Mouse (Mus musculus) liver, embryonic 15.5 days (tissue): Measurements from ENCODE around the gene Ucma. TPM values are rescaled to one million over a fixed set of nuclear protein-coding genes. Genes with fewer than 3 reads are reported as not detected.
"Not testable (repeated sequence)": the region's sequence is repeated elsewhere in the genome, so short reads cannot be mapped to it uniquely, and the experiment has no call there.

Experiments used
- ATAC-seq: fragments of 200-750 bp; cut with Nextera tagmentation; 2 replicates; pipeline ENCODE4 v1.8.0; 2017; ENCODE audit warnings: moderate number of reproducible peaks, mild to moderate bottlenecking, moderate library complexity; ENCODE audit not compliant: insufficient read depth
- H3K27ac ChIP-seq: fragments of 300-500 bp; sonication (generic); replicated peaks from 2 replicates; pipeline ENCODE4 v1.5.1; 2015; ENCODE audit warnings: mild to moderate bottlenecking, inconsistent platforms
- H3K27me3 ChIP-seq: fragments of 300-500 bp; sonication (generic); 2 replicates; pipeline ENCODE4 v1.6.1; 2015; ENCODE audit warnings: mild to moderate bottlenecking, inconsistent platforms
- H3K36me3 ChIP-seq: fragments of 300-500 bp; sonication (generic); replicated peaks from 2 replicates; pipeline ENCODE4 v1.6.1; 2015; ENCODE audit warnings: moderate library complexity, mild to moderate bottlenecking, inconsistent platforms
- H3K4me1 ChIP-seq: fragments of 300-500 bp; sonication (generic); replicated peaks from 2 replicates; pipeline ENCODE4 v1.6.1; 2015; ENCODE audit warnings: inconsistent platforms
- H3K4me2 ChIP-seq: fragments of 300-500 bp; sonication (generic); 2 replicates; pipeline ENCODE4 v1.6.1; 2015; ENCODE audit warnings: moderate library complexity, mild to moderate bottlenecking, inconsistent platforms
- H3K4me3 ChIP-seq: fragments of 300-500 bp; sonication (generic); replicated peaks from 2 replicates; pipeline ENCODE4 v1.5.1; 2015; ENCODE audit warnings: mild to moderate bottlenecking, inconsistent platforms
- H3K9ac ChIP-seq: fragments of 300-500 bp; sonication (generic); 2 replicates; pipeline ENCODE4 v1.6.1; 2015; ENCODE audit warnings: moderate library complexity, mild to moderate bottlenecking, inconsistent platforms
- H3K9me3 ChIP-seq: fragments of 300-500 bp; sonication (generic); replicated peaks from 2 replicates; pipeline ENCODE4 v1.6.1; 2016; ENCODE audit warnings: inconsistent platforms
- WGBS: fragments of 180-500 bp; shearing (Covaris S2); methylation state at CpG from one replicate; pipeline ENCODE4 v1.1.7; 2015; ENCODE audit warnings: mixed read lengths; ENCODE audit not compliant: insufficient replicate concordance; 5-methylcytosine and 5-hydroxymethylcytosine counted together
- polyA plus RNA-seq: library from polyadenylated mRNA; unstranded; fragments of >200 nt; fragmentation: Nextera tagmentation; extraction: Ambion mirVana; gene quantifications from 2 replicates; pipeline ENCODE4 v1.2.1, GENCODE M21; 2015

Ucma gene
- polyA plus RNA-seq = 0.30 TPM in 1 of 2 replicates, not detected in the other

DNA sequence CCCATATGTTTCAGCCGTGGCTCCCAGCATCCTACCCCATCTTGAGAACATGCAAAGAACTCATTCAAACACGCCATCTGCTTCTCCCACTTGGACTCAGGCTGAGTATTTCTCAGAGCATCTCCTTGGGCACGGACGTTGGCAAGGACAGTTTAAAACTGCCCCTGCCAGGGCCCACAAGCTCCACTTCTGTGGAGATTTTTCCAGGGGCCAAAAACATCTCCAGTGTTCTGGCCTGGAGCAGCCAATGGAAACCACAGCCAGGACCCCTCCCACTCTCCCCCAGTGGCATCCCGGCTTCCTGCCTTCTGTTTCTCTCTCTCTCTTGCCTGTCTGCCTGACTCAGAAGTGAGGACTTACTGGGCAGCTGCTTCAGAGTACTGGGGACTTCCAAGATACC, at the start of gene Ucma:
Gene Ucma, plus strand, starts transcription at position 316 of the 400 bp plus-strand sequence.
- no peak for ATAC-seq
- Histone ChIP-seq H3K4me3 (no peak within 1 kb of the TSS), H3K9me3 (no peaks in the 10 kb centered on the region), H3K4me2 (no peak within 1 kb of the TSS), H3K4me1 (no peaks in the 10 kb centered on the region), H3K9ac (no peak within 1 kb of the TSS), H3K27me3 (no peaks in the 10 kb centered on the region), H3K36me3 (no peaks in the 10 kb centered on the region), H3K27ac (no peak within 1 kb of the TSS)
- WGBS = 53% methylated on average over 5 of the region's 5 CpGs

DNA sequence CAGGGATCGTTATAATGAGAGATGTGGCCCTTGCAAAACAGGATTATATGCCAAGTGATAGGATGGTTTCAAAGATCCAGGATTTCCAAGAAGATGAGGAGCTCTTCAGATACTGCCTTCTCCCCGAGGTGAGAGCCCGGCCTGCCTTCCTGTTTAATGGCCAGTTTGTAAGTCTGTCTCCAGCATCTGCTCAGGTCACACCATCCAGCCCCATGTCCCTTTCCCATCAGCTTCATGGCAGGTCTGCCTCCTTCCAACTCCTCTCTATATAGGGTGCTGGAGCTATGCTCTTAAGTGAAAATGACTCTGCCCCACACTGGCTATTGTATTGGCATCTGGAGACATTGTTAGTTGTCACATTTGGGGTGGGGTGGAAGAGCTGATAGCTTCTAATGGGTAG, 48.5 kb upstream of the Ucma start:
- Histone ChIP-seq H3K9ac (no peak overlapping the region), H3K4me3 (no peak overlapping the region), H3K27me3 (no peaks in the 10 kb centered on the region), H3K4me1 (no peaks in the 10 kb centered on the region), H3K27ac (no peak overlapping the region), H3K9me3 (no peaks in the 10 kb centered on the region), H3K36me3 (peaks cover 10% of the 10 kb centered on the region; the same call in 1 of the 2 replicates), H3K4me2 (no peak overlapping the region)
- no peak for ATAC-seq
- WGBS = 51% methylated on average over 3 of the region's 3 CpGs

DNA sequence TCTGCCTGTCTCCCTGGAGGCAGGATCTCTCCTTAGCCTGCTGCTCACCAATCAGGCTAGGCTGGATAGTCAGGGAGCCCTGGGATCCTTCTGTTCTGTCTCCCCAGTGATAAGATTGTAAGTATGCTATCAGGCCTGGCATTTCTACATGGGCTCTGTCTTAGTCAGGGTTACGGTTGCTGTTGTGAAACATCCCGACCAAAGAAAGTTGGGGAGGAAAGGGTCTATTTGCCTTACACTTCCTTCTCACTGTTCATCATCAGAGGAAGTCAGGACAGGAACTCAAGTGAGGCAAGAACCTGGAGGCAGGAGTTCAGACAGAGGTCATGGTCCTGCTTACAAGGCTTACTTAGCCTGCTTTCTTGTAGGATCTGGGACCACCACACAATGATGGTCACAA, 46.7 kb upstream of the Ucma start:
- no peak overlapping the region for H3K4me2 ChIP-seq
- no peak overlapping the region for H3K9ac ChIP-seq
- no peaks in the 10 kb centered on the region for H3K9me3 ChIP-seq
- H3K36me3 ChIP-seq = peaks cover 10% of the 10 kb centered on the region
- H3K4me3 ChIP-seq = no peak overlapping the region
- H3K27ac ChIP-seq = no peak overlapping the region
- 32% methylated on average over 2 of the region's 2 CpGs for WGBS
- no peaks in the 10 kb centered on the region for H3K27me3 ChIP-seq
- no peaks in the 10 kb centered on the region for H3K4me1 ChIP-seq
- no peak for ATAC-seq

DNA sequence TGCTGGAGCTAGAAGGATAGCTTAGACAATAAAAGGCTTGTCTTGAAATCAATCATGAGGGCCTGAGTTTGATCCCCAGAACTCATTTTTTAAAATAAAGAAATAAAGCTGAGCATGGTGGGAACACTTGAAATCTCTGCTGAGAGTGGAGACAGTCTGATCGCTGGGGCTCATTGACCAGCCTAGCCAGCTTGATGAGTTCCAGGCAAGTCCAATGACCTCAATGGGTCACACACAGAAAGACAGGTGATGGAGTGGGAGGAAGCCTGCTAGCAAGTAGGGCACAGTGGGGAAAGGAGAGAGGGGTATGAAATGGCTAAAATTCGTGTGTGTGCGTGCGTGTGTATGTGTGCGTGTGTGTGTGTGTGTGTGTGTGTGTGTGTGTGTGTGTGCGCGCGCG, 41.4 kb upstream of the Ucma start:
- no peak overlapping the region for H3K27ac ChIP-seq
- H3K9me3 ChIP-seq = no peaks in the 10 kb centered on the region
- ATAC-seq = no peak
- H3K4me1 ChIP-seq = no peaks in the 10 kb centered on the region
- H3K4me2 ChIP-seq = no peak overlapping the region
- 83% methylated on average over 9 of the region's 9 CpGs for WGBS
- no peak overlapping the region for H3K9ac ChIP-seq
- H3K27me3 ChIP-seq = no peaks in the 10 kb centered on the region
- H3K36me3 ChIP-seq = peaks cover 32% of the 10 kb centered on the region
- H3K4me3 ChIP-seq = no peak overlapping the region

DNA sequence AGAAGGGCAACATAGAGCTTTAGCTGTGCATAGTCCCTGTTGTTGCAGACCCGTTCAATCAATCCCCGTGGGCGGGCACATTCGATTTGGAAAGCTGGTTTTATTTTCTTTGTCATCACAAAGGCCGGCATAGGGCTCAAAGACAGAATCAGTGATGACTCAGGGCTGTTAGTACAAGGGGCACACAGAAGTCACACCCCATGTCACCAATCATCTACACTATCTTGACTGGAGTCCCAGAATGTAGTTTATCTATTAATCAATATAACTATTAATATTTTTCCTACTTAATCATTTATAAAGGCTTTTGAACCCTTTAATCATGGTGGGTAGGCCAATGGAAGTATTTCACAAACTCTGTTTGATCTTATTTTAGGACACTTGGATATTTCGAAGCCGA, 38.0 kb upstream of the Ucma start:
- no peak overlapping the region for H3K27ac ChIP-seq

DNA sequence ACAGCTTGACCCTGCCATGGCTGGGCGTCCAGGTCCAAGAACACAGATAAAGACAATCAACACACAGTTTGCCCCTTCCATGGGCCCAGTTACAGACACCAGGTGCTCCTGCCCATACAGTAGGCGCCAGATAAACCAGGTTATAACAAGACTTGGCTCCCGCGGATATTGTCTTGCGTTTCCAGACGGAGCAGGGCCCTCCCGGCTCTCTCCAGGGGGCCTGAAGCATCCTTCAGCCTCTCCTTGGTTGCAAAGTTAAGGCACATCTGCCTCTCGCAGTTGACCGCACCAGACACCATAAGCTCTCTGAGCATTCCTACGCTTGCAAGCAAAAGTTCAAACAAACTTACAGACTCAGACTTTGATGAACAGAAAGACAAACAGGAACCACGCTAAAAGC, 35.1 kb upstream of the Ucma start:
- Histone ChIP-seq H3K9ac (no peak overlapping the region), H3K36me3 (peaks cover 27% of the 10 kb centered on the region), H3K9me3 (no peaks in the 10 kb centered on the region), H3K27ac (no peak overlapping the region), H3K4me3 (no peak overlapping the region), H3K27me3 (no peaks in the 10 kb centered on the region), H3K4me1 (no peaks in the 10 kb centered on the region), H3K4me2 (no peak overlapping the region)
- WGBS = 76% methylated on average over 11 of the region's 11 CpGs
- ATAC-seq = no peak

More for the DNA sequence above, 38.0 kb upstream of the Ucma start:
- H3K9me3 ChIP-seq = no peaks in the 10 kb centered on the region
- H3K36me3 ChIP-seq = peaks cover 28% of the 10 kb centered on the region
- no peak for ATAC-seq
- no peaks in the 10 kb centered on the region for H3K27me3 ChIP-seq
- no peak overlapping the region for H3K4me2 ChIP-seq
- no peak overlapping the region for H3K4me3 ChIP-seq
- no peaks in the 10 kb centered on the region for H3K4me1 ChIP-seq
- H3K9ac ChIP-seq = no peak overlapping the region
- 73% methylated on average over 7 of the region's 7 CpGs for WGBS

DNA sequence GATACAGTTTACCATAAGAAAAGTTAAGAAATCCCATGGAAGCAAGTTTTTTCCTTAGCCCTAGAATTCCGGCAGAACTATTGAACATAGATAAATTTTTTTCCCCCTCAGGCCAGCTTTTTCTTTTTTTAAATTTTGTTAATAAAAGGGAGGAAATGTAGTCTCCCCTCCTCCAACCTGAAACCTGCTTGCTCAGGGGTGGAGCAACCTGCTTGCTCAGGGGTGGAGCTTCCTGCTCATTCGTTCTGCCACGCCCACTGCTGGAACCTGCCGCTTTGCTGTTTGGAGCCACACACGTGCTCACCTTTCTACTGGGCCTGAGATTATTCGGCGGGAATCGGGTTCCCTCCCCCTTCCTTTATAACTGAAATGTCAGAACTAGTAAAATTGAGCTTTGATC, 26.2 kb upstream of the Ucma start:
- H3K4me3 ChIP-seq, H3K36me3 ChIP-seq, ATAC-seq, H3K4me1 ChIP-seq, H3K4me2 ChIP-seq, H3K9me3 ChIP-seq, H3K27me3 ChIP-seq, H3K27ac ChIP-seq, H3K9ac ChIP-seq: not testable (repeated sequence)
- WGBS = 47% methylated on average over 8 of the region's 8 CpGs

DNA sequence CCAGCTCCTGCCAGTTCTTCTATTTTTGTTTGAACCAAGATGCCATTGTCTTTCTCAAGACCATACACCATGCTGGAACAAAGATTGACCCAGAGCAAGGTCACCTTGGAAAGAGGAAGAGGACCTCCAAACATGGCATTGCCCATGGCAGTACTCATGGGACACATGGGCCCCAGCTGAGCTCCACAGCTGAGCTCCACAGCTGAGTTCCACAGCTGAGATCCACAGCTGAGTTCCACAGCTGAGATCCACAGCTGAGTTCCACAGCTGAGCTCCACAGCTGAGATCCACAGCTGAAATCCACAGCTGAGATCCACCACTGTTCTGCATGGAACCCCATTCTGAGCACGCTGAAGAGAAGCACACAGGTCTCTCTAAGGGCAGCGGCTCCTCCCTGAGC, 24.9 kb upstream of the Ucma start:
- no peak overlapping the region for H3K9ac ChIP-seq
- 71% methylated on average over 2 of the region's 2 CpGs for WGBS
- H3K4me3 ChIP-seq = no peak overlapping the region
- H3K27ac ChIP-seq = no peak overlapping the region
- no peaks in the 10 kb centered on the region for H3K4me1 ChIP-seq
- H3K9me3 ChIP-seq = no peaks in the 10 kb centered on the region
- no peaks in the 10 kb centered on the region for H3K36me3 ChIP-seq
- no peak overlapping the region for H3K4me2 ChIP-seq
- no peaks in the 10 kb centered on the region for H3K27me3 ChIP-seq
- no peak for ATAC-seq

DNA sequence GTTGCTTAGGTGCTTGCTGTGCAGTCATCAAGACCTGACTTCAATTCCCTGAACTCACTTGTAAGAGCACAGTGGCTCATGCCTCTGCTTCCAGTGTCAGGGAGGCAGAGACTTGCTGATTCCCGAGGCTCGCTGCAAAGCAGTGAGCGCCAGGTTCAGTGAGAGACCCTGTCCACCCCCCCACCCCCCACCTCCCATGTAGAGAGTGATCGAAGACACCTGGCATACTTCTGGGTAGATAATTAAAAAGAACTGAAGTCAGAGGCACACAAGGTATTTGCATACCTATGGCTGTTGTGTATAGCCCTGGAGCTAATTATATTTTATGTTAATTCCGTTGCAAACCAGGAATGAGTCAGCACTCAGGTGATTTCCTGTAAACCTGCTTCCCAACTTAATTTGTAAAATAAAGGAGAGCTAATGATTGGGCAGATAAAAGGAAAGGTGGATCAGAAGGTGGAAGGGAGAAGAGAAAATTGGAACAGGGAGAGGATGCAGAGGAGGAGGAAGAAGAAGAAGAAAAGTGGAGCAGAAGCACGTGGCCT, 21.6 kb upstream of the Ucma start:
- 70% methylated on average over 6 of the region's 6 CpGs for WGBS
- H3K9ac ChIP-seq = no peak overlapping the region
- no peak for ATAC-seq

DNA sequence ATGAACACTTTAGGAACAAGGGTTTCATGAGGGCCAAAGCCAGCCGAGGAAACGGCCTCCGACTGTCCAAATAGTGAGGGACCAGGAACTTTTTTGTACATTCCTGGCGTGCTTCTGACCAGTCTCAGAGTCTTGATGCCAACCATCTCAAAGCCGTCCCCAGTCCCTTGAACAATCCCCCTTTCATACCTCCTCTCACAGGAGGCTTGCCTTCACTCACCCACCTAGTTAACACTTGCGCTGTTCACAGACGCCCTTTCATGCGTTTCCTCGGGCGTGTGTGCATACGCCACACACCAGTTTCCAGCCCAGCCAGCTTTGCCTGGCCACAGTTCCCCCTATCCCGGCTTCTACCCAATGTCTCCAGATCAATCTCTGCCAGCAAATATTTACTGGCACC, 17.9 kb upstream of the Ucma start:
- H3K4me3 ChIP-seq = no peak overlapping the region
- H3K27me3 ChIP-seq = no peaks in the 10 kb centered on the region
- no peak for ATAC-seq
- H3K9me3 ChIP-seq = no peaks in the 10 kb centered on the region
- H3K4me2 ChIP-seq = no peak overlapping the region
- no peak overlapping the region for H3K27ac ChIP-seq
- 75% methylated on average over 12 of the region's 12 CpGs for WGBS
- no peak overlapping the region for H3K9ac ChIP-seq
- no peaks in the 10 kb centered on the region for H3K4me1 ChIP-seq
- H3K36me3 ChIP-seq = no peaks in the 10 kb centered on the region

More for the DNA sequence above, 21.6 kb upstream of the Ucma start:
- Histone ChIP-seq H3K4me2 (no peak overlapping the region), H3K9me3 (no peaks in the 10 kb centered on the region), H3K4me1 (no peaks in the 10 kb centered on the region), H3K27me3 (no peaks in the 10 kb centered on the region), H3K36me3 (no peaks in the 10 kb centered on the region), H3K27ac (no peak overlapping the region), H3K4me3 (no peak overlapping the region)

DNA sequence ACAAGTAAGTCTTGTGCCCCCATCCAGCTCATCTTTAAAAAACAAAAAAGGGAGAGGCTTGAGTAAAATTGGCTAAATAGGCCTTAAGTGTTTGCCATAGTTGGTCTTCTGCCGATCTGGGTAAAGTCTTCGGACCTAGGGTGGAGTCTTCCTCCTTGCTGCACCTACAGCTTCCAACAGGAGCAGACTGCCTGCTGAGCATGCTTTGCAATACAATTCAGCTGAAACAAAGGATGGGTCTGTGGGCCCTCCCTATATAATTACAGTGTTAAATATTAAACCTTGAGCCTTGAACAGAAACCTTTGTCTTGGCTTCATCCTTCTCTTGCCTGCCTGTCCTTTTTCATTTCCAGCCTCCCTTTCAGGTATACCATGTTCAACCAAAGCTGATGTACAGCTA, 8.1 kb upstream of the Ucma start:
- Histone ChIP-seq H3K4me3 (no peak overlapping the region), H3K36me3 (no peaks in the 10 kb centered on the region), H3K9me3 (no peaks in the 10 kb centered on the region), H3K4me2 (no peak overlapping the region), H3K4me1 (no peaks in the 10 kb centered on the region), H3K27ac (no peak overlapping the region), H3K9ac (no peak overlapping the region), H3K27me3 (no peaks in the 10 kb centered on the region)
- ATAC-seq = no peak
- WGBS = 59% methylated on average over 2 of the region's 2 CpGs

DNA sequence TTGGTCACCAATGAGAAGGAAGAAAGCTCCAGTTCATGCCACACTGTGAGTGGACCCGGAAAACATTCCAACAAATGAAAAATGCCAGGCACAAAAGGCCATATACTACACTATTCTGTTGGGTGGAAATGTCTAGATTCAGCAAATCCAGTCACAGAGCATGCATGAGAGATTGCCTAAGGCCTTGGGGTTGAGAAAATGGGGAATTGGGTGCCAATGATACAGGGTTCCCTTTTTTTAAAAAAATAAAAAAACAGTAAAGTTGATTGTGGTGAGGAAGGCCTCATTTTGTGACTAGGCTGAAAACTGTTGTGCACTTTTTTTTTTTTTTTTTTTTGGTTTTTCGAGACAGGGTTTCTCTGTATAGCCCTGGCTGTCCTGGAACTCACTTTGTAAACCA, 6.8 kb upstream of the Ucma start:
- 57% methylated on average over 2 of the region's 2 CpGs for WGBS

More for the DNA sequence above, 6.8 kb upstream of the Ucma start:
- Histone ChIP-seq H3K4me3 (no peak overlapping the region), H3K4me2 (no peak overlapping the region), H3K36me3 (no peaks in the 10 kb centered on the region), H3K9me3 (no peaks in the 10 kb centered on the region), H3K9ac (no peak overlapping the region), H3K27me3 (no peaks in the 10 kb centered on the region), H3K27ac (no peak overlapping the region), H3K4me1 (no peaks in the 10 kb centered on the region)
- no peak for ATAC-seq
